Mouse (Mus musculus): ENCODE measurements around the gene Fbxl4.

DNA sequence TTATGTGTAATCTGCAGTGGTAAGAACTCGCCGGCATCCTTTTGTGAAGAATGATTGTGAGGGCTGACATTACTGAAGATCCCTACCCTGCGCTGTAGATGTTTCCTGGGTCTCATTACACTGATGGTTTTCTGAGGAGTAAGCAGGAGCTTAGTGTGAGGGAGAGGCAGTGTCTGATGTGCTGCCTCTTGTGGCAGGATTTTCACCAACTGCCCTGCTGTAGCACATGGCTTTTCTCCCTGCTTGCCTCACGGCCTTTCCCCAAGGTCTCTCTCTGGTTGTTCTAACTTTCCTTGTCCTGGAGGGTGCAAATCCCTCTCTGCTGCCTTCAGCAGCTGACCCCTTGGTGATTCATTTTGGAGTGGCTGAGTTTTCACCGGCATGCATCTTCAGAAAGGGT is 10.0 kb downstream of the Fbxl4 start:
- TF ChIP-seq TAL1 (IDR thresholded peaks at IDR 0.05; ENCODE audit: low read length) (no peak), GATA1 (IDR thresholded peaks at IDR 0.05; ENCODE audit: low read length) (no peak)

Measured in erythroblast, embryonic 14.5 days (primary cell).